Mouse (Mus musculus) brain, adult 2 months (tissue): ENCODE data around the gene Sigirr.

Source experiments
- DNase-seq: peaks from one replicate; pipeline ENCODE4 v3.0.0; 2011; ENCODE audit warnings: low read depth, low spot score

Sigirr gene

DNA sequence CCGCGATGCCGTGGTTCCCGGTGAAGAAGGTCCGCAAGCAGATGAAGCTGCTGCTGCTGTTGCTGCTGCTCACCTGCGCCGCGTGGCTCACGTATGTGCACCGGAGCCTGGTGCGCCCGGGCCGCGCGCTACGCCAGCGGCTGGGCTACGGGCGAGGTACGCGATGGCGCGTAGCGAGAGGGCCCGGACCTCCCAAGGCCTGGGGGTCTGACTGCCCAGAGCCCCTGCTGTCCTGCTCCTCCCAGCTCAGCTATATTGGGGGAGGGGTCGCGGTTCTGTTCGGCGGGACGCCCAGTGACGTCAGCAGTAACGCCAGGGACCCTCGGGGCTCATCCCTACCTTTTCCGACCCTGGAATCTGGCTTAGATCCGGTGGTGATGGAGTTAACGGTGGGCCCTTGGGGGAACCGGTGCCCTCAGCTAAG, 39.1 kb downstream of the Sigirr start:
- no peak for DNase-seq

DNA sequence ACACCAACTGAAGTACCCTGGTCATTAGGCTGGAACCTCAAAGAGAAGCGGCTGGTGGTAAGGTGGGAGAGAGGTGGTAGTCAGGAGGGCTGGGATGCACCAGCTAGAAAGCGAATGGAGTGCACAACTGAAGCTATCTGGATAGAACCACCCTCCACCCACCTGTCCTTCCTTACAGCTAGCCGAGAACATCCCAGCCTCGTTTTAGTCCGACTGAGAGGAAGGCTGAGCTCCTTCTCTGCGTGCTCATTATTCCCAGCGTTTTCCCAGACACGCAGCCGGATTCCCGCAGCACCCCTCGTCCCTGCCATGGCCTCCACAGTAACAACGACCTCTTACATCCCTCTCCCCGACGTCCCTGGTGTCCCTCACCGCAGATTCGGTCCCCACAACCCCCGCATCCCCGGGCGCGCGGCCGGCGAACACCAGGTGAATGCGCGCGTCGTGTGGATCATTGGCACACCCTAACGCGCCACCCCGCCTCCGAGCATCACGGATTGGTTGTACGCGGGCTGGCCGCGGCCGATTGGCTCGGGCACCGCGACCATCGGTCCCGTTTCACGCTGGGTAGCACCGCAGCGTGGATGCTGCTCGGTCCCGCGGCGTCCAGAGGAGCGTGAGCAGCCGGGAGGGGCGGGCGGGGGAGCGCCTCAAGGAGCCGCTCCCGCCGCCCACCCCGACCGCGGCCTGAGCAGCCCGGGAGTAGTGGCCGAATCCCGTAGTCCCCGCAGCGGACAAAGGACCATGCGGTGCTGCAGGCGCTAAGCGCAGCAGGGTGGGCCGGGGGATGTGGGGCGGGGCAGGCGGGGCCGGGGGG, 39.7 kb downstream of the Sigirr start, which contains the start of gene B4galnt4:
TSS of gene B4galnt4 (plus strand) at position 679 of the 817 bp plus-strand sequence.
- peak; percentile 98 for DNase-seq

DNA sequence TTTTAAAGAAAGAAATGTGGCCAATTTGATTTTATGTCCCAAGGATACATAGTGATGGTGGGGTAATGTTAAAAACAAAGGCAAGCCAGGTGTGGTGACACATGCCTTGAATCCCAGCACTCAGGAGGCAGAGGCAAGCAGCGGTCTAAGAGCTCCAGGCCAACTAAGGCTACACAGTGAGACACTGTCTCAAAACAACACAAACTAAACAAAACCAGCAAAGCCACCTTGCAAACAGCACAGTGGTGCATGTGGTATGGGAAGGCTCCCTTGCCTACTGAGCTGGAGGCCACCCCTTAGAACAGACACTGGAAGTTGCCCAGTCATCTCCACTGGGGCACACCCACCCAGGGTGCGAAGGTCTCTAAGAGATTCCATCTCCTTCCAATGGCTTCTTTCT, 40.4 kb downstream of the Sigirr start:
- peak; percentile 36 for DNase-seq

DNA sequence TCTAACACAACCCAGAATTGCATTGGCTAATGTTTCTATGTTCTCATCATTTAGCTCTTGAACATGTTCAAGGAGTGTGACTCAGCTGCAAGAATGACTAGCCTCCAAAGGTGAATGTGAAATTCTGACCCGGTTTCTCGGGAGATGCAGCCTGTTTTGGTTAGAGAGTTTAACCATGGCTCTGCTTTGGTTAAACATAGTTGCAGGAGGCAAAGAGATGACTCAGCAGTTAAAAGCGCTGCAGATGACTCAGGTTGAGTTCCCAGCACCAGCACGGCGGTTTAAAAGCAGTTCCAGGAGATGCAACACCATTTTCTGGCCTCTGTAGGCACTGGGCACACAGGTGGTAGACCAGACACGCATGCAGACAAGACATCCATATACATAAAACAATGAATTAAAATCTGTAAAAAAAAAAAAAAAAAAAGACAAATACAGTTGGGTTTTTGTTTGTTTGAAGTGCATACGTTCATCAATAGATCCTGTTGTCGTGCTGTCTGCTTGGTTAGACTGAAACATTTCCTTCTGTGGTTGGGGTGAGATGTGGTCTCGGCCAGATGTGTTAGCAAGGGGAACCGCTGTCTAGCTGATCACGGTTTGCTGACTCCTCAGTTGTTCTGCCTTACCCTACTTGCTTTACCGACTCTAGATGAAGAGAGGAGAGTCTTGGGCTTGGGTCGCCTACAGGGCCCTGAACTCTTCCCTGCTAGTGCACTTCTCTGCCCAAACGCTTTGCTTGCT, 41.6 kb downstream of the Sigirr start:
- DNase-seq: peak; percentile 49

DNA sequence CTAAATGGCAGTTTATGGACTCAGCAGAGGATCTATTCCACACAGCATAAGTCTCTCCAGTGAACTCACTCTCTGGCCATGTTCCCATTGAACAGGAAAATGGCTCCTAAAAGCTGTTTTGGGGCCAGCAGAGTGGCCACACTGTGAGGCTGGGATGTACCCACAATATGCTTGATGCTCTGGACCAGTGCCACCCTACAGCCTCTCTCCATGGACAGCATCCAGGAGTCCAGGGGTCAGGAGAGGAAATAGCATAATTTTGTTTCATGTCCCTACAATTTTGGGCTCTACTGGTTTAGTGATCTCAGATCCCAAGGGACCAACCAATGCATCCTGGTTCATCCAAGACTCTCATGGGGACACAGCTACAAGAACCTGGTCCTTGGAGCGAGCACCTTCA, 42.8 kb downstream of the Sigirr start:
- no peak for DNase-seq

DNA sequence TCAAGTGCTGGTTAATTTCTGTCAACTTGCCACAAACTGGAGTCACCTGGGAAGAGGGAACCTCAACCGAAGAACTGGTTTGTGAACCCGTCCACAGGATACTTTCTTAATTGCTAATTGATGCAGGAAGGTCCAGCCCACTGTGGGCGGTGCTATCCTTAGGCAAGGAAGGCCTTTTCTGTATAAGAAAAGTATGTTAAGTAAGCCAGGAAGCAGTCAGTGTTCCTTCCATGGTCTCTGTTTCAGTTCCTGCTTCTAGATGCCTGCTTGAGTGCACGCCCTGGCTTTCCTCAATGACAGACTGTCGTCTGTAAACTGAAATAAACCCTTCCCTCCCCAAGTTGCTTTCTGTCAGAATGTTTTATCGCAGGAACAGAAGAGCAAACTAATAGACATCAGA, 43.4 kb downstream of the Sigirr start:
- no peak for DNase-seq

DNA sequence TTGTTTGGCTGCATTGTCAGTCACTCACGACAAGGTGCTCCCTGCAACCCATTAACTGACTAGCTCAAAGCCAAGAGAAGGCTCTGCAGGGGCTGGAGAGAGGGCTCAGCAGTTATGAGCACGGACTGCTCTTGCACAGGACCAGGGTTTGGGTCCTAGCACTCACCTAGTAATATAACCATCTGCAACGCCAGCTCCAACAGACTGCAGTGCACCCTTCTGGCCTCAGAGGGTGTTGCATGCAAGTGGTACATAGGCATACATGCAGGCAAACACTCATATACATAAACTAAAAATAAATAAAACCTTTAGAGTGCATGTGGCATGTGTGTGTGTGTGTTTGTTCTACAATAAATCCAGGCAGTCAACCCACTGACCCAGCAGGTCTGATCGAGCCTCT, 44.6 kb downstream of the Sigirr start:
- DNase-seq: no peak

DNA sequence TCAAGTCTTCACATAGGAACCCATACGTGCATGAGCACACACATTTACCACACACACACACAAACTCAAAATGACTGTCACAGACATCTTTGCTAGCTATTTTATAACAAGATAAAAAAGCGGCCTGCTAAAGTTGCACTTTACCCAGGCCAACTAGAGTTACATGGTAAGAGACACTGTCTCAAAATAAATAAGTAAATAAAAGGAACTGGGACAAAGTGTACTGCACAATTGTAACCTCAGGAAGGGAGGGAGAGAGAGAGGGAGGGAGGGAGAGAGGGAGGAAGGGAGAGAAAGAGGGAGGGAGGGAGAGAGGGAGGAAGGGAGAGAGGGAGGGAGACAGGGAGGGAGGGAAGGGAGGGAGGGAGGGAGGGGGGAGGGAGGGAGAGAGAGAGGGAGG, 48.0 kb downstream of the Sigirr start:
- DNase-seq: no peak

DNA sequence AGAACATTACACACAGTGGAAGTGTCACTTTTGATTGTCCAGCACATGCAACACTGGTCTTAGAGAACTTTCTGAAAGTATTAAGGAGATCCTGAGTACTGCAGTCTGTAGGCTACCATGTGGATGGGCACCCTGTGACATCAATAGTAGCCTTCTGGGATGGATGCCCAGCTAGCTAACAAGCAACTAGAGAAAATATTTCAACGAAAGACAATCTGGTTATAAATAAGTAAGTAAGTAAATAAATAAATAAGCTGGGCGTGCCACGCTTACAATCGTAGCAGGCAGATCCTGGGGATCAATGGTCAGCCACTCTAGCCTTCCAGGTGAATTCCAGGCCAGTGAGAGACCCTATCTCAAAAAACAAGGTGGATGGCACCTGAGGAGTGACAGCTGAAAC, 48.4 kb downstream of the Sigirr start:
- DNase-seq: no peak

DNA sequence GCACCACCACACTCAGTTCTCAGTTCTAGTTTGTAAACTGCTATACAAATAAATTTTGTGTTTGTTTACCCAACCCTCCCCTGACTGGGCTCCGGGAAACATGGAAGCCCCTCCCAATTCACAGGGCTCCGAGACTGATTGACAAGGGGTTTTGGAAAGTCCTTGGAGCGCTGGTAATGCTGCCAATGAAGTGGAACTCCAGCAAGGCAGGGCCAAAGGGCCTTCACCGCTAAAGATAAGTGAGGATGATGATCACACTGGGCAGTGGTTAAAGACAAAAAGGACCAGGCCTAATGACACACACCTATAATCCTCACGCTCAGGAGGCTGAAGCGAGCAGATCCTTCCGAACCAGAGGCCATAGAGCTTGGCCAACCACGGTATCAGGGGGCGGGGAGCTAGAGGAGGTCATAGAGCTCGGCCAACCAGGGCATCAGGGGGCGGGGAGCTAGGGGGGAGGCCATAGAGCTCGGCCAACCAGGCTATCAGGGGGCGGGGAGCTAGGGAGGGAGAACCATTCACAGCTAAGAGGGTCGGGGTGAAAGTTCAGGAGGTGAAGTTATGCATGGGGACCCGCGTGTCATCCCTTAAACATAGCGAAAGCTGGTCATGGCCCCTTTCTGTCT, 49.2 kb downstream of the Sigirr start:
- no peak for DNase-seq

DNA sequence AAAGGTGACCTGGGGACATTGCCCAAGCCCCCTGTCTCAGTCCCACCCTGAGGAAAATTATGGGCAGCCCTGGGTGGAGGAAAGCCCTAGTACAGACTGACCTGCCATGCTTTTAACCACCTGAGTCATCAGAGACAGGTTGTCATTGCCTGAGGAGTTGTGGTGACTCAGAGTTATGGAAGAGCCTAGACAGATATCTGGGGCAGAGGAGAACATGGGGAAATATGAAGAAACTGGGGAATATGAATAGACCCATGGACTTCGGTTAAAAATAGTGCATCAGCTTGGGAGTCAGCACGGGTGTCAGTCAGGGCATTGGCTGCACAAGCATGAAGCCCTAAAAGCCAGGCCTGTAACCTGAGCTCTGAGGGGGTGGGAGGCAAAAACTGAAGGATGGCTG, 51.0 kb downstream of the Sigirr start:
- DNase-seq: peak; percentile 60

DNA sequence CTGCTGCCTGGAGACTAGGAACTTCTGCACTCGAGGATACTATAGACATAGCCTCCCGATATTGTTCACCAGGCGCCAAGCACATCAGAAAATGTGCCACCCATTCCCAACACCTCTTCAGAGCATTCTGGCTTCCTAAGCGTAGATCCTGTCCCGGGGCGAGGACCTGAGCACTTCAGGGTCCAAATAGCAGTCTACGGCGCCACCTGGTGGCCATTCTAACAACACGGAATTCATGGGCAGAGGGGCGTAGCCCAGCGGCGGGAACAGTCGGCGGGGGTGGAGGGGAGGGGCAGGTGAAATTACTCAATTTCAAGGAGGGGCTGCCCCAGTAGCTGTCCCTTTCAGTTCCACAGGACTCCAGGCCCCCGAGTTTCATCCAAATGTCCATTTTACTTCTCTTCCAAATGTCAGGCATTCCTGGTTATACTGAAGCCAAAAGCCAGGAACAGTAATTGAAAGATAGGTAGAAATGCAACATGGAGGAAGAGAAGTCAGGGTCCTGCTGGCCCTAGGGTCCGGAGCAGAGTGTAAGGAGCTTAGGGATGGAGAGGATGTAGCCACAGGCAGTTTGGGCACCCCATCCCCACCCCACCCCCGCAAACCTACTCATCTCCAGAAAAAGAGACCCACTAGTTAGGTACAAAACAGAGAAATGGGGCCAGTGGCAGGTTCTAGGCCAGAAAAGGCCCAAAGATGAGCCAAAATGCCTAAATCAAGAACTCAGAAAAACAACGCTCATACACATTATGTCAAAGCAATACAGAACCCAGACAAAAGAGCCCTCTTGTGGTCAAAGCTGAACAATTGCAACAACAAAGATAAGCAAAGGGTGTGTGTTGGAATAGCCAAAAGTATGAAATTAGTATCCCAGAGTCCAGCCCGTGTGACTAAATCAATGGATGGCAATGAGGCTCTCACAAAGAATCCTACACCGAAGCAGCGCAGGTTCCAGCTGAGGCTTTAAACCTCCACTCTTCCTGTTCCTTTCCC, 51.9 kb downstream of the Sigirr start:
- DNase-seq: peak; percentile 95

DNA sequence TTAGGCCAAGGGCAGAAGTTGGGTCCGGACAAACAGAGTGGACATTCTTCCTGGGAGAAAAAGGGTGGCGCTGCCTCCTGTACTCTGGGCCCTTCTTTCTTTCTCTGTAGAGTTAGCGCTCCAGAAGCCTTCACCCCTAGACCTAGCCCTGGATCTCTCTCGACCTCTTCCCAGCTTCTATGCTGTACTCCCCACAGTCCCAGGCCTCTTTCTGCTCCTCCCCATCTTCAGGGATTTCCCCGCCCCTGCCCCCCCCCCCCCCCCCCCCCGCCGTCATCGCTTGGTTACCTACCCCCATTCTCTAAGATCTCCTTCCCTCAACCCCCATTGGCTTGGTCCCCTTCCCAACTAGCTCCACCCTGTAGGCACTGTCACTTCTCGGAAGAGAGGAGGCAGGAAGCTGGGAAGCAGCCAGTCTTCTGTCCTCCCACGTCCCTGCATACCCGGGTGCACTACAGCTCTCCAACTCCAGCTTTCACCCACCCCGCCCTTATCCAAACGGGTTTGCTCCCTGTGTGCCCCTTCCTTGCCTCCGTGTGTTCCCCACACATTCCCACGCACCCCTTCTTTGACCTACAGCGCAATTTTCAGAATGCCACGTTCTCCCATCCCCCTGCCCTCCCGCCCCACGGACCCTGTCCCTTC, 52.7 kb downstream of the Sigirr start:
- DNase-seq: peak; percentile 93

DNA sequence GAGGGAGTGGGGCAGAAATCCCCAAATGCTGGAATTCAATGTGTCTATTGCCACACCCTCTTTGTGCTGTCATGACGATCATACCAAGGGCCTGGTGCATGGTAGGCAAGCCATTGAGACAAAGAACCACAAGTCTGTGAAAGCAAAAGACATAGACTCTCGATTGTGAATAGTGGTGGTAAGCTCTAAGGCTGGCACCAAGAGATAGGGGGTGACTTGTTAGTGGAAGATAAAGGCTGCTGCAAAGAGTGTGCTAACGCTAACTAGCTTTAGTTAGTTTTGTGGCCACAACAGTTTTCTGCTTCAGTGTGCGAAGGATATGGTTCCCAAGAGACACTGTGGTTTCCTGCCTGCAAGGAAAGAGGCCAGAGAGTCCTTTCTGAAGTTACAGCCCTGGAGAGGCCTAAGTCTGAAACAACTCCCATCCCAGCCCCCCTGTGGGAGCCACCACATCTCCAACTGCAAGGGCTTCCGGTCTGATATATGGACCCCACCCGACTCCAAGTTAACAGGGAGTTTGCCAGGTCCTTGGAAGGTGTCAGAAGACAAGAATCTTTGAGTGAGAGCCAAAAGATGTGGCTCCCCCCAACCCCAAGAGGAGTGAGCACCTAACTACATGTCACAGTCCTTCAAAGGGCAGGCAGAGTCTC, 53.3 kb downstream of the Sigirr start:
- no peak for DNase-seq

DNA sequence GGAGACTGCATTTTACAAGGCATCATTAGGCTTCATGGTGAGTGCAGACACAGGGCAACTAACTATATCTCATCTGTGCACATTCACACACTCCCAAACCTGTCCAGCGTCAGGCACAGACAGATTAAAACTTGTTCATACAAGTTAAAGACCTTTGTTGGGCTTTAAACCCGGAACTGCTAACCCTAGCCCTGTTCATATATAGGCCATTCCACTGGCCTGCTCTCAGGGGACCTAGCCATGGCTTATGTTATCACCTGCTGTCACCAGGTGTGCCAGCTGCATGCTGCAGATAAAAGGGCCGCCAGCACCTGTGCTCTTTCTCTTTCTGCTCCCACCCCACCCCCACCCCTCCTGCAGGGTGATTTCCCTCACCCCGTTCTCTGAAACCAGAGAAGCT, 57.8 kb downstream of the Sigirr start:
- no peak for DNase-seq

DNA sequence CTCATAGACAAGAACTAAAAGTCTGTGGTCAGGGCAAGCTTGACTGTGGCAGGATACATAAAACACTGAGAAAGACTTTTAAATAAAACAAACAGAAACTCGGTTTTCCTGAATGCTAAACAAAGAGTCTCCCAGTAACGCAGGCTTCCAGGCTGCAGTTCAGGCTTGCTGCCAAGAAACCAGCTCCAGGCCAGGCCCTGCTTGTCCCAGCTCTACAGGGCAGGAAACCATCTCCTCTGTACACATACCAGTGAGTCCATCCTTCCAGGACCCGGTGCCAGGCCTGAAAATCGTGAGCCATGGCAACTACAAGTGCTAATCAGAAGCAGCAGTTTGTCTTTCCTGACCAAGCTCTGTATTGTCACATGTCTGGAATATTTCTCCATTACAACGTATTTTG, 58.7 kb downstream of the Sigirr start:
- peak; percentile 42 for DNase-seq
